Mouse (Mus musculus) heart, postnatal 0 days (tissue): ENCODE data around the gene Urb1.

Experiments used
- CTCF ChIP-seq: IDR thresholded peaks from 2 replicates; pipeline ENCODE4 v1.5.1; 2016; ENCODE audit warnings: antibody characterized with exemption, control low read depth, low read depth
- EP300 ChIP-seq: IDR thresholded peaks from 2 replicates; pipeline ENCODE4 v1.6.1; 2016; ENCODE audit warnings: antibody characterized with exemption, low read depth

DNA sequence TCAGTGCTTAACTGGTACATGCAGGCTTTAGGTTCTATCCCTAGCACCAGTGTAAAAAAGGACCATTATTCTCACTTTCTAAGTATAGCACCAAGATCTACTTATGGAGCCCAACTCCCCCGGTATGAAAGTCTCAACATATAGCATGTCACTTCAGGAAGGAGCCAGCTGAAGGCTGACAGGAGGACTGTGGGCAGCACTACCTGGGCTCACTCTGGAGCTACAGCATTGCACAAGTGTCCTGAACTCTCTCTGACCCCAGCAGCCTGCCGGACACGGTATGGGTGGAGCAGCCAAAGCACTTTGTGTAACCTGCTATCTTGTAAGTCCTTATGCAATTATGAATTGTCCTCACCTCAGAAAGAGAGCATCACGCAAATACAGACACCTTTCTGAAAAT lies 25.0 kb downstream of the Urb1 start:
- TF ChIP-seq CTCF: no peak
- no peak for TF ChIP-seq EP300
